Mouse (Mus musculus): Measurements from ENCODE around the gene Asb9. TPM values are rescaled to one million over a fixed set of nuclear protein-coding genes. Genes with fewer than 3 reads are reported as not detected.

Asb9 gene
- polyA plus RNA-seq, 1 experiment from 2014 or later: 2.0 TPM

Other genes starting within 250 kb of the Asb9 start
- gene Bmx, start 248.1 kb upstream of the Asb9 start, polyA plus RNA-seq (2016; fragmentation: Nextera tagmentation; extraction: Ambion mirVana): 0.32 and 0.47 TPM in 2 replicates
- gene Pir, start 237.0 kb upstream of the Asb9 start, polyA plus RNA-seq (2016; fragmentation: Nextera tagmentation; extraction: Ambion mirVana): 5.5 and 6.6 TPM in 2 replicates
- gene Vegfd, start 132.9 kb upstream of the Asb9 start, polyA plus RNA-seq (2016; fragmentation: Nextera tagmentation; extraction: Ambion mirVana): 1.9 TPM in 2 replicates
- gene Piga, start 86.5 kb upstream of the Asb9 start, polyA plus RNA-seq (2016; fragmentation: Nextera tagmentation; extraction: Ambion mirVana): 16.0 and 16.5 TPM in 2 replicates
- not detected in 2 replicates for gene Asb11, start 69.3 kb upstream of the Asb9 start, polyA plus RNA-seq (2016; fragmentation: Nextera tagmentation; extraction: Ambion mirVana)

Measured in embryonic facial prominence, embryonic 12.5 days (tissue).